Mouse (Mus musculus): ENCODE data around the gene Il12rb1.
"Not testable (repeated sequence)": the region's sequence is repeated elsewhere in the genome, so short reads cannot be mapped to it uniquely, and the experiment has no call there.

- not testable (repeated sequence) for TF ChIP-seq POLR2A, CTCF (IDR thresholded peaks at IDR 0.05; ENCODE audit: extremely low read depth, insufficient read depth, low read length)
These were observed 14.3 kb downstream of the Il12rb1 start for GRCm38 (mm10) chr8:70822594-70822993.

Data from cortical plate, adult 2 months (tissue).